ENCODE assay signal across 16 mouse cellular contexts in genomic region chr6:66958466-66959235, GRCm38 (mm10).
"Had no signal": no experiment of that assay in that cellular context is flagged by ENCODE, and none has a peak within 500 bp of the region (broad histone marks: within the 10 kb centered on the region; RNA-seq: fewer than 3 reads in every experiment).

No protein-coding gene starts in this region.

- H3K4me3 ChIP-seq: left cerebral cortex, adult 2 months; lung, embryonic 15.5 days; midbrain, embryonic 12.5 days; midbrain, embryonic 15.5 days; myocyte; neural tube, embryonic 13.5 days; stomach, embryonic 15.5 days had no signal

- DNase-seq: kidney, adult 2 months; kidney, postnatal 25 days; layer of hippocampus, postnatal 36 days; lung, adult 18-20 months; lung, postnatal 10 days; lung, postnatal 36 days; thymus, postnatal 25 days had no signal

- H3K27ac ChIP-seq: kidney, postnatal 0 days; left cerebral cortex, adult 2 months; liver, embryonic 14.5 days; lung, embryonic 15.5 days; midbrain, embryonic 12.5 days; midbrain, embryonic 15.5 days; neural tube, embryonic 13.5 days; stomach, embryonic 15.5 days had no signal

- ATAC-seq: midbrain, embryonic 15.5 days had no signal
